In the genomic region with DNA sequence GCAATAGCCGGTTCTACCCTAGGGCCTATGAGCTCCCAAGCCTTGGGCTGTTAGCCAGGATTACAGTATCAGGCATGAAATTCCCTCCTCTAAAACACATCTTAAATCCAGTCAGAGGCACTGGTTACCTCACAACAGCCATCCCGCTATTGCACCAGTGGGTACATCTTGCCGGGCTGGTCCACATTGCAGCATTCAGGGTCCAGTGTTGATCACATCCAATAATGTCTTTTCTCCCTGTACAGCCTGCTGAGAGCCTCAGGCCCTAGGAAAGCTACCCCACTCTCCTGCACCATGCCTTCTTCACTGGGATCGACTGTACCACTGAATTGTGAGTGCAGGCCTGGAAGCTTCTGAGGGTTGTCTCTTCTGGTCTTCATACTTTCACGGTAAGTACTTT, we compare ENCODE assay signal across 22 mouse cellular contexts.
A peak's percentile ranks its signal among the peaks of the same experiment; 100 is the strongest.
DNase-seq lines count a peak whose midpoint lies in the region; ATAC-seq lines count a peak whose summit lies in the region.
"Had no signal": no experiment of that assay in that cellular context is flagged by ENCODE, and none has a peak within 500 bp of the region (broad histone marks: within the 10 kb centered on the region; RNA-seq: fewer than 3 reads in every experiment).

No protein-coding gene starts in this region.

- no peaks in the 10 kb centered on the region for H3K9me3 ChIP-seq in midbrain, embryonic 11.5 days (ENCODE audit: control insufficient read depth, low read length)
- H3K9me3 ChIP-seq in midbrain, embryonic 13.5 days, result no peaks in the 10 kb centered on the region
- H3K9me3 ChIP-seq: embryonic facial prominence, embryonic 13.5 days; embryonic facial prominence, embryonic 15.5 days; forebrain, embryonic 10.5 days; forebrain, embryonic 12.5 days had no signal

- H3K36me3 ChIP-seq in midbrain, embryonic 11.5 days (ENCODE audit: control insufficient read depth, insufficient read depth, low read length), result no peaks in the 10 kb centered on the region
- no peaks in the 10 kb centered on the region for H3K36me3 ChIP-seq in midbrain, embryonic 13.5 days
- H3K36me3 ChIP-seq: embryonic facial prominence, embryonic 13.5 days; embryonic facial prominence, embryonic 15.5 days; forebrain, embryonic 10.5 days; forebrain, embryonic 12.5 days; G1E had no signal

- no peak for ATAC-seq in midbrain, embryonic 11.5 days (ENCODE audit: low FRiP score)
- no peak for ATAC-seq in midbrain, embryonic 13.5 days
- ATAC-seq in frontal cortex, adult (ENCODE audit: low TSS enrichment), result no peak
- ATAC-seq: forebrain, embryonic 14.5 days; forebrain, embryonic 16.5 days had no signal

- WGBS in midbrain, embryonic 11.5 days, result 92% methylated on average over 5 of the region's 5 CpGs
- 97% methylated on average over 5 of the region's 5 CpGs for WGBS in midbrain, embryonic 13.5 days

- no peaks in the 10 kb centered on the region for H3K27me3 ChIP-seq in midbrain, embryonic 11.5 days (ENCODE audit: control insufficient read depth, insufficient read depth, low read length)
- H3K27me3 ChIP-seq in midbrain, embryonic 13.5 days, result no peaks in the 10 kb centered on the region
- H3K27me3 ChIP-seq: embryonic facial prominence, embryonic 13.5 days; embryonic facial prominence, embryonic 15.5 days; forebrain, embryonic 12.5 days had no signal

- no peak overlapping the region for H3K4me3 ChIP-seq in midbrain, embryonic 11.5 days (ENCODE audit: low read depth, low read length)
- no peak overlapping the region for H3K4me3 ChIP-seq in midbrain, embryonic 13.5 days (replicated peaks)
- H3K4me3 ChIP-seq: embryonic facial prominence, embryonic 13.5 days; embryonic facial prominence, embryonic 15.5 days; erythroblast, embryonic 14.5 days; forebrain, embryonic 10.5 days; forebrain, embryonic 12.5 days had no signal

- no peaks in the 10 kb centered on the region for H3K4me1 ChIP-seq in midbrain, embryonic 11.5 days (ENCODE audit: control insufficient read depth, insufficient read depth, low read length)
- no peaks in the 10 kb centered on the region for H3K4me1 ChIP-seq in midbrain, embryonic 13.5 days (replicated peaks)
- H3K4me1 ChIP-seq: embryonic facial prominence, embryonic 13.5 days; embryonic facial prominence, embryonic 15.5 days; forebrain, embryonic 10.5 days; forebrain, embryonic 12.5 days had no signal

- no peak overlapping the region for H3K27ac ChIP-seq in midbrain, embryonic 11.5 days (ENCODE audit: low read depth, low read length)
- no peak overlapping the region for H3K27ac ChIP-seq in midbrain, embryonic 13.5 days
- H3K27ac ChIP-seq: embryonic facial prominence, embryonic 13.5 days; embryonic facial prominence, embryonic 15.5 days; forebrain, embryonic 10.5 days; forebrain, embryonic 12.5 days had no signal

- peak; percentile 62 for DNase-seq in midbrain, embryonic 11.5 days (ENCODE audit: low spot score, missing footprints)
- DNase-seq in NIH3T3 (ENCODE audit: low read depth), result peak; percentile 22
- DNase-seq in c-Kit-positive CD71-positive TER-119-positive erythroid progenitor cells, embryonic 14.5 days (ENCODE audit: low spot score), result no peak
- DNase-seq: adrenal gland, adult 2 months; adrenal gland, postnatal 10 days; adrenal gland, postnatal 25 days; cerebellum, adult 11-12 months; cerebellum, adult 2 months; cerebellum, adult 9-10 months; cerebellum, postnatal 10 days; cerebellum, postnatal 25 days; embryo, embryonic 11 days had no signal

- H3K4me2 ChIP-seq in midbrain, embryonic 11.5 days, result no peak overlapping the region
- no peak overlapping the region for H3K4me2 ChIP-seq in midbrain, embryonic 13.5 days (replicated peaks)
- H3K4me2 ChIP-seq: embryonic facial prominence, embryonic 13.5 days; embryonic facial prominence, embryonic 15.5 days; forebrain, embryonic 12.5 days had no signal

- H3K9ac ChIP-seq in midbrain, embryonic 11.5 days (ENCODE audit: low read length), result no peak overlapping the region
- H3K9ac ChIP-seq in midbrain, embryonic 13.5 days (replicated peaks), result no peak overlapping the region
- H3K9ac ChIP-seq: embryonic facial prominence, embryonic 13.5 days; embryonic facial prominence, embryonic 15.5 days; forebrain, embryonic 12.5 days had no signal
